ENCODE assay signal across 9 mouse cellular contexts in genomic region chr14:52120169-52120568, GRCm38 (mm10). TPM values are rescaled to one million over a fixed set of nuclear protein-coding genes. Genes with fewer than 3 reads are reported as not detected.
DNase-seq lines count a peak whose midpoint lies in the region; ATAC-seq lines count a peak whose summit lies in the region.
"Had no signal": no experiment of that assay in that cellular context is flagged by ENCODE, and none has a peak within 500 bp of the region (broad histone marks: within the 10 kb centered on the region; RNA-seq: fewer than 3 reads in every experiment).

No protein-coding gene starts in this region.

- H3K4me1 ChIP-seq in heart, embryonic 14.5 days (ENCODE audit: control insufficient read depth in 2 of 2, insufficient read depth in 2 of 2, low read length in 2 of 2), result 0 out of 4 replicates have a peak, but pooled peaks cover 0 to 3% of the 10 kb centered on the region in 2 experiments
- peaks cover 11% of the 10 kb centered on the region for H3K4me1 ChIP-seq in embryonic facial prominence, embryonic 15.5 days
- no peaks in the 10 kb centered on the region for H3K4me1 ChIP-seq in intestine, embryonic 16.5 days (ENCODE audit: control insufficient read depth, insufficient read depth, low read length)
- peaks cover 6% of the 10 kb centered on the region; the same call in 1 of the 2 replicates for H3K4me1 ChIP-seq in midbrain, embryonic 14.5 days (ENCODE audit: control insufficient read depth, insufficient read depth, low read length)

- H3K4me2 ChIP-seq in heart, embryonic 14.5 days (ENCODE audit: low read length), result peak overlapping the region; percentile 100; the same call in 1 of the 2 replicates
- peak overlapping the region; percentile 98 for H3K4me2 ChIP-seq in embryonic facial prominence, embryonic 15.5 days (replicated peaks)
- H3K4me2 ChIP-seq in intestine, embryonic 16.5 days (ENCODE audit: low read depth, low read length), result peak overlapping the region; percentile 98; the same call in 1 of the 2 replicates
- H3K4me2 ChIP-seq in midbrain, embryonic 14.5 days (ENCODE audit: low read length), result peak overlapping the region; percentile 96

- no peaks in the 10 kb centered on the region for H3K27me3 ChIP-seq in heart, embryonic 14.5 days (ENCODE audit: control insufficient read depth, insufficient read depth, low read length)
- H3K27me3 ChIP-seq in embryonic facial prominence, embryonic 15.5 days, result no peaks in the 10 kb centered on the region
- no peaks in the 10 kb centered on the region for H3K27me3 ChIP-seq in intestine, embryonic 16.5 days (replicated peaks; ENCODE audit: control insufficient read depth, insufficient read depth, low read length)
- H3K27me3 ChIP-seq in midbrain, embryonic 14.5 days (ENCODE audit: control insufficient read depth, insufficient read depth, low read length), result no peaks in the 10 kb centered on the region

- ATAC-seq in heart, embryonic 14.5 days (ENCODE audit: insufficient number of reproducible peaks, insufficient read depth, low FRiP score, low read depth), result no peak
- no peak for ATAC-seq in embryonic facial prominence, embryonic 15.5 days (ENCODE audit: insufficient number of reproducible peaks, low FRiP score, low TSS enrichment, low read depth)
- ATAC-seq in intestine, embryonic 16.5 days, result no peak
- ATAC-seq in midbrain, embryonic 14.5 days (ENCODE audit: low FRiP score, low TSS enrichment), result no peak

- no peaks in the 10 kb centered on the region for H3K9me3 ChIP-seq in heart, embryonic 14.5 days (ENCODE audit: control insufficient read depth, low read length)
- H3K9me3 ChIP-seq in embryonic facial prominence, embryonic 15.5 days (replicated peaks), result no peaks in the 10 kb centered on the region
- H3K9me3 ChIP-seq in intestine, embryonic 16.5 days (ENCODE audit: control insufficient read depth, low read length), result no peaks in the 10 kb centered on the region
- H3K9me3 ChIP-seq in midbrain, embryonic 14.5 days (ENCODE audit: control insufficient read depth, low read length), result no peaks in the 10 kb centered on the region

- no peak for DNase-seq in heart, adult 11 months
- DNase-seq in midbrain, embryonic 14.5 days, result no peak
- no peak for DNase-seq in c-Kit-positive CD71-positive TER-119-positive erythroid progenitor cells, embryonic 14.5 days (ENCODE audit: low spot score)
- DNase-seq in gastrocnemius, adult 18-20 months (ENCODE audit: low spot score), result no peak
- no peak for DNase-seq in right cerebral cortex, postnatal 25 days
- DNase-seq: lung, adult 18-20 months had no signal

- H3K4me3 ChIP-seq in heart, embryonic 14.5 days (ENCODE audit: control insufficient read depth in 1 of 2, insufficient read depth in 1 of 2, low read depth in 1 of 2, low read length in 2 of 2), result no peak overlapping the region
- no peak overlapping the region for H3K4me3 ChIP-seq in embryonic facial prominence, embryonic 15.5 days (replicated peaks)
- H3K4me3 ChIP-seq in intestine, embryonic 16.5 days (ENCODE audit: low read length), result no peak overlapping the region
- H3K4me3 ChIP-seq in midbrain, embryonic 14.5 days (replicated peaks; ENCODE audit: low read depth, low read length), result peak overlapping the region; percentile 53; the same call in 1 of the 2 replicates

- H3K36me3 ChIP-seq in heart, embryonic 14.5 days (ENCODE audit: control insufficient read depth, insufficient read depth, low read length), result no peaks in the 10 kb centered on the region
- H3K36me3 ChIP-seq in embryonic facial prominence, embryonic 15.5 days, result no peaks in the 10 kb centered on the region
- H3K36me3 ChIP-seq in intestine, embryonic 16.5 days (ENCODE audit: control insufficient read depth, insufficient read depth, low read length), result no peaks in the 10 kb centered on the region
- H3K36me3 ChIP-seq in midbrain, embryonic 14.5 days (ENCODE audit: control insufficient read depth, insufficient read depth, low read length), result no peaks in the 10 kb centered on the region

- no peak overlapping the region for H3K9ac ChIP-seq in heart, embryonic 14.5 days (ENCODE audit: low read length)
- no peak overlapping the region for H3K9ac ChIP-seq in embryonic facial prominence, embryonic 15.5 days
- H3K9ac ChIP-seq in intestine, embryonic 16.5 days (ENCODE audit: low read depth, low read length), result no peak overlapping the region
- no peak overlapping the region for H3K9ac ChIP-seq in midbrain, embryonic 14.5 days (replicated peaks; ENCODE audit: low read length)

- 61% methylated on average over 7 of the region's 7 CpGs for WGBS in heart, embryonic 14.5 days
- WGBS in embryonic facial prominence, embryonic 15.5 days, result 34% methylated on average over 7 of the region's 7 CpGs
- 66% methylated on average over 7 of the region's 7 CpGs for WGBS in intestine, embryonic 16.5 days
- 65% methylated on average over 7 of the region's 7 CpGs for WGBS in midbrain, embryonic 14.5 days

- H3K27ac ChIP-seq in heart, embryonic 14.5 days (replicated peaks in 1 of 2; ENCODE audit: control insufficient read depth in 1 of 2, insufficient read depth in 1 of 2, low read depth in 2 of 2, low read length in 2 of 2), result no peak overlapping the region
- H3K27ac ChIP-seq in embryonic facial prominence, embryonic 15.5 days (replicated peaks), result no peak overlapping the region
- H3K27ac ChIP-seq in intestine, embryonic 16.5 days (ENCODE audit: low read length), result no peak overlapping the region
- H3K27ac ChIP-seq in midbrain, embryonic 14.5 days (replicated peaks; ENCODE audit: low read depth, low read length), result no peak overlapping the region

RNA-seq across cellular contexts. Expression of gene Rpgrip1, which starts 9.7 kb away (rescaled TPM):
- polyA plus RNA-seq in heart, embryonic 14.5 days (2014; fragmentation: Nextera tagmentation; extraction: Ambion mirVana), result 32.0 and 32.6 TPM in 2 replicates
- 57.0 and 59.8 TPM in 2 replicates for polyA plus RNA-seq in embryonic facial prominence, embryonic 15.5 days (2015; fragmentation: Nextera tagmentation; extraction: Ambion mirVana)
- 42.9 and 48.5 TPM in 2 replicates for polyA plus RNA-seq in intestine, embryonic 16.5 days (2015; fragmentation: Nextera tagmentation; extraction: Ambion mirVana)
- polyA plus RNA-seq in midbrain, embryonic 14.5 days (2014; fragmentation: Nextera tagmentation; extraction: Ambion mirVana), result 39.5 and 57.3 TPM in 2 replicates
- total RNA-seq in gastrocnemius, adult 18-20 months (2021), result under 1 TPM in 1 of 2 experiments, not detected in 1; 0.09 TPM

RNA-seq across cellular contexts. Expression of gene Hnrnpc, which starts 16.3 kb away (rescaled TPM):
- 331 and 352 TPM in 2 replicates for polyA plus RNA-seq in heart, embryonic 14.5 days (2014; fragmentation: Nextera tagmentation; extraction: Ambion mirVana)
- polyA plus RNA-seq in embryonic facial prominence, embryonic 15.5 days (2015; fragmentation: Nextera tagmentation; extraction: Ambion mirVana), result 549 and 552 TPM in 2 replicates
- 447 and 515 TPM in 2 replicates for polyA plus RNA-seq in intestine, embryonic 16.5 days (2015; fragmentation: Nextera tagmentation; extraction: Ambion mirVana)
- polyA plus RNA-seq in midbrain, embryonic 14.5 days (2014; fragmentation: Nextera tagmentation; extraction: Ambion mirVana), result 473 and 549 TPM in 2 replicates
- total RNA-seq in gastrocnemius, adult 18-20 months (2021), result 10 to 100 TPM; 71.5 to 86.7 TPM
